In the genomic region with DNA sequence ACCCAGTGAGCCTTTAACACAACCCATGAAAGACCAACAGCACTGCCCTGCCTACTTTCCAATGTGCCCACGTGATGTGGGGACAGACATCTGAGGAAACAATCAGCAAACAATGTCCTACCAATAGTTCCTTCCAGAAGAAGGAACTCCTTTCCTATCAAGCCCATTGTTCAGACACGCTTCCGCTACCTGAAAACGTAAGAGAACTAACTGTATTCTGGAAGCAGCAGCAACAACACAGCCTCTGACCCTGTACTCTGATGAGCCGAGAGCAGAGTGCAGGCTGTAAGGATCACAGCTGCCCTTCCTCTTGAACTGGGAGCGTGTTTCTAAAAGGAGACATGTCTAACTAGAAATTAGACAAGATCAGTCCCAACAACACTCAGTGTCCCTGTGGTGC, we compare ENCODE assay signal across 11 mouse cellular contexts. TPM values are rescaled to one million over a fixed set of nuclear protein-coding genes. Genes with fewer than 3 reads are reported as not detected.
A peak's percentile ranks its signal among the peaks of the same experiment; 100 is the strongest.
DNase-seq lines count a peak whose midpoint lies in the region; ATAC-seq and TF ChIP-seq lines count a peak whose summit lies in the region.
"Had no signal": no experiment of that assay in that cellular context is flagged by ENCODE, and none has a peak within 500 bp of the region (broad histone marks: within the 10 kb centered on the region; RNA-seq: fewer than 3 reads in every experiment).

No protein-coding gene starts in this region.

- H3K27ac ChIP-seq in kidney, postnatal 0 days: peak overlapping the region; percentile 72
- H3K27ac ChIP-seq in kidney, embryonic 14.5 days (ENCODE audit: low read depth, low read length): no peak overlapping the region
- H3K27ac ChIP-seq in heart, embryonic 10.5 days: peak overlapping the region; percentile 69; the same call in 1 of the 2 replicates
- H3K27ac ChIP-seq: neural tube, embryonic 15.5 days had no signal

- intact Hi-C loops in heart, postnatal 14 days (cut with DNase I): no loop called here

- 57% methylated on average over 6 of the region's 6 CpGs for WGBS in kidney, postnatal 0 days
- 65% methylated on average over 6 of the region's 6 CpGs for WGBS in kidney, embryonic 14.5 days
- 62% methylated on average over 6 of the region's 6 CpGs for WGBS in heart, embryonic 10.5 days

- no peaks in the 10 kb centered on the region for H3K36me3 ChIP-seq in kidney, postnatal 0 days (ENCODE audit: insufficient read depth, low read length)
- H3K36me3 ChIP-seq in kidney, embryonic 14.5 days (ENCODE audit: control insufficient read depth, insufficient read depth, low read length): no peaks in the 10 kb centered on the region
- no peaks in the 10 kb centered on the region for H3K36me3 ChIP-seq in heart, embryonic 10.5 days
- H3K36me3 ChIP-seq in megakaryocyte, embryonic 14.5 days (replicated peaks; ENCODE audit: low read length): no peaks in the 10 kb centered on the region
- H3K36me3 ChIP-seq: neural tube, embryonic 15.5 days had no signal

- H3K4me2 ChIP-seq in kidney, postnatal 0 days (ENCODE audit: low read length): no peak overlapping the region
- H3K4me2 ChIP-seq in kidney, embryonic 14.5 days (replicated peaks; ENCODE audit: low read depth, low read length): no peak overlapping the region
- H3K4me2 ChIP-seq: midbrain, embryonic 11.5 days; neural tube, embryonic 15.5 days had no signal

- H3K9me3 ChIP-seq in kidney, postnatal 0 days (replicated peaks; ENCODE audit: low read length): no peaks in the 10 kb centered on the region
- no peaks in the 10 kb centered on the region for H3K9me3 ChIP-seq in kidney, embryonic 14.5 days (ENCODE audit: control insufficient read depth, low read length)
- H3K9me3 ChIP-seq in heart, embryonic 10.5 days: no peaks in the 10 kb centered on the region
- no peaks in the 10 kb centered on the region for H3K9me3 ChIP-seq in megakaryocyte, embryonic 14.5 days
- H3K9me3 ChIP-seq: neural tube, embryonic 15.5 days had no signal

- H3K27me3 ChIP-seq in kidney, postnatal 0 days (ENCODE audit: insufficient read depth, low read length): no peaks in the 10 kb centered on the region
- no peaks in the 10 kb centered on the region for H3K27me3 ChIP-seq in kidney, embryonic 14.5 days (ENCODE audit: control insufficient read depth, insufficient read depth, low read length)
- H3K27me3 ChIP-seq in heart, embryonic 10.5 days (ENCODE audit: insufficient read depth, poor library complexity, severe bottlenecking): no peaks in the 10 kb centered on the region
- no peaks in the 10 kb centered on the region for H3K27me3 ChIP-seq in megakaryocyte, embryonic 14.5 days (replicated peaks)
- H3K27me3 ChIP-seq: neural tube, embryonic 15.5 days had no signal

- no peak for ATAC-seq in kidney, postnatal 0 days (replicated peaks; ENCODE audit: low FRiP score, low read depth)
- no peak for ATAC-seq in kidney, embryonic 14.5 days (ENCODE audit: low FRiP score, low TSS enrichment)

- no peak for DNase-seq in kidney, postnatal 0 days (ENCODE audit: low spot score)
- DNase-seq in heart, embryonic 10.5 days (ENCODE audit: low spot score): no peak
- peak; percentile 33 to 42 for DNase-seq in heart, postnatal 14 days
- DNase-seq in spleen, adult 12 weeks (ENCODE audit: low spot score): no peak
- no peak for DNase-seq in layer of hippocampus, postnatal 25 days (ENCODE audit: extremely low spot score in 1 of 2, low spot score in 1 of 2)
- DNase-seq: cerebellum, adult 18-20 months; thymus, postnatal 14 days had no signal

- TF ChIP-seq CTCF in kidney, postnatal 0 days (IDR thresholded peaks at IDR 0.05; ENCODE audit: low read depth): no peak

- peaks cover 32% of the 10 kb centered on the region for H3K4me1 ChIP-seq in kidney, postnatal 0 days (replicated peaks; ENCODE audit: insufficient read depth, low read length)
- H3K4me1 ChIP-seq in kidney, embryonic 14.5 days (ENCODE audit: control insufficient read depth, insufficient read depth, low read length): peaks cover 22% of the 10 kb centered on the region
- peaks cover 57% of the 10 kb centered on the region for H3K4me1 ChIP-seq in heart, embryonic 10.5 days
- H3K4me1 ChIP-seq in megakaryocyte, embryonic 14.5 days: peaks cover 92% of the 10 kb centered on the region

- H3K4me3 ChIP-seq in kidney, postnatal 0 days (replicated peaks; ENCODE audit: low read depth, low read length): no peak overlapping the region
- no peak overlapping the region for H3K4me3 ChIP-seq in kidney, embryonic 14.5 days (ENCODE audit: low read length)
- H3K4me3 ChIP-seq in heart, embryonic 10.5 days: no peak overlapping the region
- peak overlapping the region; percentile 65 for H3K4me3 ChIP-seq in megakaryocyte, embryonic 14.5 days (replicated peaks)
- H3K4me3 ChIP-seq: neural tube, embryonic 15.5 days had no signal

- 0 out of 2 replicates have a peak overlapping the region, but pooled peaks have one; percentile 8 for H3K9ac ChIP-seq in kidney, postnatal 0 days (ENCODE audit: low read depth, low read length)
- H3K9ac ChIP-seq in kidney, embryonic 14.5 days (ENCODE audit: low read depth, low read length): no peak overlapping the region
- H3K9ac ChIP-seq: neural tube, embryonic 15.5 days had no signal

RNA-seq across cellular contexts. Expression of a gene that starts 13.9 kb away (rescaled TPM):
- 16.7 and 17.3 TPM in 2 replicates for polyA plus RNA-seq in kidney, postnatal 0 days (2015; fragmentation: Nextera tagmentation; extraction: Ambion mirVana)
- polyA plus RNA-seq in kidney, embryonic 14.5 days (2014; fragmentation: Nextera tagmentation; extraction: Ambion mirVana): 11.4 and 12.4 TPM in 2 replicates
- 15.5 and 15.6 TPM in 2 replicates for polyA plus RNA-seq in heart, embryonic 10.5 days (2016; fragmentation: Nextera tagmentation; extraction: Ambion mirVana)
- total RNA-seq in heart, postnatal 14 days (2021): 10 to 100 TPM; 56.4 to 60.9 TPM
- 4.4 and 9.3 TPM in 2 replicates for polyA plus RNA-seq in megakaryocyte, embryonic 14.5 days (2012; ENCODE audit: insufficient read depth, low replicate concordance)
- total RNA-seq in layer of hippocampus, postnatal 25 days (2021): 10 to 100 TPM; 96.3 to 99.2 TPM

RNA-seq across cellular contexts. Expression of a gene that starts 55.5 kb away (rescaled TPM):
- polyA plus RNA-seq in kidney, postnatal 0 days (2015; fragmentation: Nextera tagmentation; extraction: Ambion mirVana): 10.9 and 11.9 TPM in 2 replicates
- 12.2 and 18.1 TPM in 2 replicates for polyA plus RNA-seq in kidney, embryonic 14.5 days (2014; fragmentation: Nextera tagmentation; extraction: Ambion mirVana)
- polyA plus RNA-seq in heart, embryonic 10.5 days (2016; fragmentation: Nextera tagmentation; extraction: Ambion mirVana): 19.5 and 22.4 TPM in 2 replicates
- 10 to 100 TPM; 14.4 to 15.6 TPM for total RNA-seq in heart, postnatal 14 days (2021)
- 14.8 and 17.4 TPM in 2 replicates for polyA plus RNA-seq in megakaryocyte, embryonic 14.5 days (2012; ENCODE audit: insufficient read depth, low replicate concordance)
- 10 to 100 TPM; 20.3 to 26.7 TPM for total RNA-seq in layer of hippocampus, postnatal 25 days (2021)

Comparison
In these comparisons a context has a peak if more than half of its experiments do, and no peak if none do; other contexts are left out.
1. DNase-seq: peak in heart, postnatal 14 days (2 of 2); none in kidney, postnatal 0 days (single experiment), heart, embryonic 10.5 days (single experiment), spleen, adult 12 weeks (single experiment) and layer of hippocampus, postnatal 25 days (0 of 2).